ENCODE assay signal across 23 mouse cellular contexts in genomic region chr3:97710134-97710533, GRCm38 (mm10). TPM values are rescaled to one million over a fixed set of nuclear protein-coding genes. Genes with fewer than 3 reads are reported as not detected.
"Had no signal": no experiment of that assay in that cellular context is flagged by ENCODE, and none has a peak within 500 bp of the region (broad histone marks: within the 10 kb centered on the region; RNA-seq: fewer than 3 reads in every experiment).

No protein-coding gene starts in this region.

- H3K36me3 ChIP-seq: midbrain, embryonic 10.5 days; midbrain, embryonic 12.5 days; stomach, embryonic 15.5 days had no signal

- H3K4me1 ChIP-seq: midbrain, embryonic 10.5 days; midbrain, embryonic 12.5 days; neural tube, embryonic 13.5 days; neural tube, embryonic 15.5 days; stomach, embryonic 15.5 days had no signal

- H3K9me3 ChIP-seq: midbrain, embryonic 10.5 days; midbrain, embryonic 12.5 days; neural tube, embryonic 13.5 days; neural tube, embryonic 15.5 days; stomach, embryonic 15.5 days had no signal

- H3K4me2 ChIP-seq: lung, embryonic 14.5 days; midbrain, embryonic 12.5 days; neural tube, embryonic 13.5 days; neural tube, embryonic 15.5 days; stomach, embryonic 15.5 days had no signal

- DNase-seq: lung, adult 18-20 months; lung, embryonic 14.5 days; lung, postnatal 4 days; midbrain, embryonic 14.5 days; retina, postnatal 1 day; right cerebral cortex, adult 18-20 months; right cerebral cortex, postnatal 14 days; thymus, adult 2 months; thymus, postnatal 25 days; thymus, postnatal 4 days had no signal

- H3K27me3 ChIP-seq: midbrain, embryonic 12.5 days; neural tube, embryonic 13.5 days; neural tube, embryonic 15.5 days; stomach, embryonic 15.5 days had no signal

- H3K27ac ChIP-seq: midbrain, embryonic 10.5 days; midbrain, embryonic 12.5 days; neural tube, embryonic 13.5 days; neural tube, embryonic 15.5 days; stomach, embryonic 15.5 days; stomach, postnatal 0 days had no signal

- H3K9ac ChIP-seq: lung, embryonic 14.5 days; midbrain, embryonic 12.5 days; neural tube, embryonic 13.5 days; neural tube, embryonic 15.5 days; stomach, embryonic 15.5 days had no signal

- H3K4me3 ChIP-seq: midbrain, embryonic 10.5 days; midbrain, embryonic 12.5 days; myocyte; neural tube, embryonic 13.5 days; neural tube, embryonic 15.5 days; stomach, embryonic 15.5 days had no signal

- ATAC-seq: midbrain, embryonic 16.5 days had no signal

RNA-seq across cellular contexts. Expression of gene Gm17651, which starts 35.6 kb away (rescaled TPM):
- polyA plus RNA-seq: lung, embryonic 14.5 days; lung, embryonic 16.5 days; midbrain, embryonic 10.5 days; midbrain, embryonic 12.5 days; midbrain, embryonic 14.5 days; midbrain, embryonic 16.5 days; myocyte; neural tube, embryonic 11.5 days; neural tube, embryonic 13.5 days; neural tube, embryonic 15.5 days; spleen, adult 2 months; stomach, embryonic 15.5 days; stomach, postnatal 0 days; testis, adult 2 months; thymus, adult 2 months; urinary bladder, adult 2 months had no signal
